Mouse (Mus musculus) heart, postnatal 0 days (tissue): Measurements from ENCODE around the gene Ryr2. TPM values are rescaled to one million over a fixed set of nuclear protein-coding genes. Genes with fewer than 3 reads are reported as not detected.

ENCODE experiments used
- ATAC-seq: fragments of 200-750 bp; cut with Nextera tagmentation; 2 replicates; pipeline ENCODE4 v1.8.0; 2017; ENCODE audit warnings: low read depth, moderate number of reproducible peaks, moderate library complexity; ENCODE audit not compliant: insufficient read depth
- DNase-seq: peaks from one replicate; pipeline ENCODE4 v3.0.0-alpha.2; 2016; ENCODE audit warnings: low spot score
- H3K27ac ChIP-seq: fragments of 300-500 bp; sonication (generic); 2 replicates; pipeline ENCODE4 v1.5.1; 2014; ENCODE audit warnings: low read depth, mild to moderate bottlenecking
- H3K27me3 ChIP-seq: fragments of 300-500 bp; sonication (generic); 2 replicates; pipeline ENCODE4 v1.6.1; 2014; ENCODE audit warnings: low read length, mixed read lengths; ENCODE audit not compliant: control insufficient read depth, insufficient read depth
- H3K36me3 ChIP-seq: fragments of 300-500 bp; sonication (generic); replicated peaks from 2 replicates; pipeline ENCODE4 v1.6.1; 2014; ENCODE audit warnings: low read length, mixed read lengths; ENCODE audit not compliant: control insufficient read depth, insufficient read depth
- H3K4me1 ChIP-seq: fragments of 300-500 bp; sonication (generic); 2 replicates; pipeline ENCODE4 v1.6.1; 2014; ENCODE audit warnings: antibody characterized with exemption; ENCODE audit not compliant: control insufficient read depth, insufficient read depth
- H3K4me2 ChIP-seq: fragments of 300-500 bp; sonication (generic); 2 replicates; pipeline ENCODE4 v1.6.1; 2014; ENCODE audit warnings: low read depth, mild to moderate bottlenecking, low read length, moderate library complexity
- H3K4me3 ChIP-seq: fragments of 300-500 bp; sonication (generic); 2 replicates; pipeline ENCODE4 v1.5.1; 2014; ENCODE audit warnings: low read depth, low read length
- H3K9ac ChIP-seq: fragments of 300-500 bp; sonication (generic); replicated peaks from 2 replicates; pipeline ENCODE4 v1.6.1; 2014; ENCODE audit warnings: low read depth, low read length, mixed read lengths
- H3K9me3 ChIP-seq: fragments of 300-500 bp; sonication (generic); replicated peaks from 2 replicates; pipeline ENCODE4 v1.6.1; 2016; ENCODE audit warnings: low read length; ENCODE audit not compliant: control insufficient read depth
- CTCF ChIP-seq: IDR thresholded peaks from 2 replicates; pipeline ENCODE4 v1.5.1; 2016; ENCODE audit warnings: antibody characterized with exemption, control low read depth, low read depth
- EP300 ChIP-seq: IDR thresholded peaks from 2 replicates; pipeline ENCODE4 v1.6.1; 2016; ENCODE audit warnings: antibody characterized with exemption, low read depth
- WGBS: fragments of 180-500 bp; shearing (Covaris S2); extraction: QIAGEN DNeasy Blood & Tissue Kit; methylation state at CpG from one replicate; pipeline ENCODE4 v1.1.7; 2014; 5-methylcytosine and 5-hydroxymethylcytosine counted together
- polyA plus RNA-seq: library from polyadenylated mRNA; unstranded; fragments of >200 nt; fragmentation: Nextera tagmentation; extraction: Ambion mirVana; gene quantifications from 2 replicates; pipeline ENCODE4 v1.2.1, GENCODE M21; 2015
- total RNA-seq: library from RNA; depleted of rRNA; stranded (reverse); fragments of >200 nt; gene quantifications from 2 replicates; pipeline ENCODE4 v1.2.3, GENCODE M21; 2014; ENCODE audit warnings: low replicate concordance

Gene Ryr2
- total and polyA plus RNA-seq, 2 experiments from 2014 or later = 61.4 to 396 TPM

DNA sequence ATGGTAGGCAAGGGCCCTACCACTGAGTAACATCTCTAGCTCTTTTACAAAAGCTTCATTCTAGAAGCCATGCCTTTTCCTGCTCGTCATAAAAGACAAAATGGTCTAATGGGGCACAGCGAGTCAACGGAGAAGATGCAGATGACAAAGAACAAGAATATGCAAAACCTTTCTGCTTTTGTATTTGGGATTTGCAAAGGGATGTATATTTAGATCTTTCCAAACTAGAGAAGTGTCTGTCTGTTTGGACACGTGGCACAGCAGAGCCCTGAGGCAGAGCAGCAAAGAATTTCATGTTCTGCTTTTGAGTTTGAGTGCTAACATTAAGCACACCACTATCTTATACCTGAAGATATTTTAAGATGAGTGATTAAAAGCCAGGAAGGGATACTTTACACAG, 224.4 kb downstream of the Ryr2 start:
- no peak overlapping the region for H3K27ac ChIP-seq
- no peaks in the 10 kb centered on the region for H3K9me3 ChIP-seq
- H3K4me3 ChIP-seq = no peak overlapping the region
- DNase-seq (no peak), ATAC-seq (no peak)
- no peak for TF ChIP-seq CTCF
- TF ChIP-seq EP300 = no peak
- peaks cover 66% of the 10 kb centered on the region for H3K36me3 ChIP-seq
- WGBS = 77% methylated on average over 4 of the region's 4 CpGs
- no peaks in the 10 kb centered on the region for H3K27me3 ChIP-seq
- H3K9ac ChIP-seq = no peak overlapping the region
- H3K4me2 ChIP-seq = no peak overlapping the region
- no peaks in the 10 kb centered on the region for H3K4me1 ChIP-seq

DNA sequence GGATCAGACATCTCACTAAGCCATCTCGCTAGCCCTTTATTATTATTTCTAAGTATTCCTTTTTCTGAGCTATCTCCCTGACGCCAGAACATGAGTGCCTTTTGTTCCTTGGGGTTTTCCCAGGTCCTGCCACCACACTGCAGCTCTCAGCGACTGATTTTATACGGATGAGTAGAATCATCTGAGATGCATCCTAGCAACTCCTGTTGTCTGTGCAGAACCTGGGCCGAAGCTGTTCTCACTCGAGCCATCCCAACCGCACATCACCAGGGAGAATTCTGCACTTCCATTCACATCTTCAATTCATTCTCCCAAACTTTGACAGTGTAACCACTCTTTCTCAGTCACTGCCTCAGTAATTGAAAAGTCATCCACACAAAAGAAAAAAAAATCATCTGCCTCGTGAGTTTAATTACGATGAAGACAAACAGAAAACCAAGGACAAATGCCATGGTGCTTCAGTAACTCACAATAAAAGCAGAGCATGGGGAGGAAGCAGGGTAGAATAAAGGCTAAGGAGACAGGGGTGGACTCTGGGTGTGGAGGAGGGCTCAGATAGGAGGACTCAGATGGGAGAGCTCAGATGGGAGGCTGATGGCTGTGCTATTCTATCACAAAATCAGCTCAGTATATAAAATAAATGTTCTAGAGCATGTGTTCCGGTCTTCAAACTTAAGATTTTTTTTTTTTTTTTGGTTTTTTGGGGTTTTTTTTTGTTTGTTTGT, 226.1 kb downstream of the Ryr2 start:
- no peak overlapping the region for H3K4me3 ChIP-seq
- no peak overlapping the region for H3K27ac ChIP-seq
- no peaks in the 10 kb centered on the region for H3K4me1 ChIP-seq
- TF ChIP-seq EP300 (no peak), CTCF (no peak)
- no peak overlapping the region for H3K9ac ChIP-seq
- H3K9me3 ChIP-seq = no peaks in the 10 kb centered on the region
- peaks cover 73% of the 10 kb centered on the region for H3K36me3 ChIP-seq
- 81% methylated on average over 10 of the region's 10 CpGs for WGBS
- ATAC-seq (no peak), DNase-seq (no peak)
- no peak overlapping the region for H3K4me2 ChIP-seq
- H3K27me3 ChIP-seq = no peaks in the 10 kb centered on the region

DNA sequence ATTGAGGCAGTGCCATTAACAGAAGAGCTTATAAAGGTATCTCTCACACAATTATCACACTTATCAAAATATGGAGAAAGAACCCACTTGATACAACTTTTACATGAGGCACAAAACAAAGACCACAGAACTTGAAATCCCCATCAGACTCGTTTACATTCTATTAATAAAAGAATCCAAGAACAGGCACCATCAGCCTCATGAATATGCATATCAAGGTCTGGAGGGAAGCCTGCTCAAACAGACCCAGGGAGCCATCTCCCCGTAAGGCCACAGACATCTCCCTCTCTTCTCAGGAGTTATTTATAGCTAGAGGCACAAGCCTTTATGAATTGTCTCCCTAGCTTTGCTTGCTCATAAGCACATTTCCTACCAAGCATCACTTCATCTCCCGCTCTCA, 227.7 kb downstream of the Ryr2 start:
- TF ChIP-seq CTCF (no peak), EP300 (no peak)
- H3K9ac ChIP-seq = no peak overlapping the region
- no peaks in the 10 kb centered on the region for H3K9me3 ChIP-seq
- ATAC-seq = no peak
- no peak overlapping the region for H3K4me3 ChIP-seq
- H3K4me1 ChIP-seq = no peaks in the 10 kb centered on the region
- H3K27ac ChIP-seq = no peak overlapping the region
- H3K27me3 ChIP-seq = no peaks in the 10 kb centered on the region
- no peak overlapping the region for H3K4me2 ChIP-seq
- DNase-seq = no peak
- H3K36me3 ChIP-seq = peaks cover 72% of the 10 kb centered on the region
- 48% methylated on average over 3 of the region's 3 CpGs for WGBS

DNA sequence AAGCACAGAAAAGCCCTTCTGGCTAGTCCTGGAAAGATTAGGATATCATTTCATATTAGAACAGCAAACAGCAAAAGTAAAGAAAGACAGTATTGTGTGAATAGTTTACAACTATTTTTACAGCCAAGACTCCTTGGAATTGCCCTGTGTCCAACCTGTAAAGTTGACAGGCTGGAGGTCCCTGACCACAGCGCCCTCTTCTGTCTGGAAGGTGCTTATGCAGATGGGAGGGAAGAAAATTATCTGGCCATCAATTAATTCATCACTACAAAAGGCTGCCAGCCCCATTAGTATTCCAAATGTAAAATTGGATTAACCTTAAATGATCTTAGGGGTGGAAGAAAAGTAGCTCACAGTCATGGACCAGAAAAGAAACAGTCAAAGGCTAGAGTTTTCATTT, 231.9 kb downstream of the Ryr2 start:
- no peaks in the 10 kb centered on the region for H3K9me3 ChIP-seq
- 4% methylated on average over 1 of the region's 1 CpGs for WGBS
- ATAC-seq = no peak
- no peak overlapping the region for H3K4me2 ChIP-seq
- 0 out of 2 replicates have a peak overlapping the region, but pooled peaks have one; percentile 20 for H3K27ac ChIP-seq
- DNase-seq = no peak
- no peaks in the 10 kb centered on the region for H3K4me1 ChIP-seq
- peaks cover 43% of the 10 kb centered on the region for H3K36me3 ChIP-seq
- H3K9ac ChIP-seq = no peak overlapping the region
- no peaks in the 10 kb centered on the region for H3K27me3 ChIP-seq
- no peak overlapping the region for H3K4me3 ChIP-seq
- TF ChIP-seq CTCF (peak; percentile 38), EP300 (no peak)

DNA sequence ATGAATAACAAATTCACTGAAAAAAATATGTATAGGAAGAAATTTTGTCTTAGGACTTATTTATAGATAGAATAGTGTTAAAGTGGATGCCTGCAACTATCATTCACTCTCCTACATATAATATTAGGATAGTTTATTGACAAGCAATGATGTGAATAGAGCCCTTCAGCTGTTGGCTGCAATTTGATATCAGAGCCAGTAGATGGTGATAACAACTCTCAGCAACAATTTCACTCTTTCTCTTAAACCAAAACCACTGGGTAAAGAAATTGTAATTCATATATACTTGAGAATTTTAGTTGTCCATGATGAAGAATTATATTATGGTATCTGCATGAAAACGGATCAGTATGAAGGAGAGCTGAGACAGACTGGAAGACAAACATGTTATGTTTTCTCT, 236.8 kb downstream of the Ryr2 start:
- Histone ChIP-seq H3K4me2 (no peak overlapping the region), H3K36me3 (peaks cover 37% of the 10 kb centered on the region), H3K9ac (no peak overlapping the region), H3K4me1 (0 out of 2 replicates have a peak, but pooled peaks cover 2% of the 10 kb centered on the region), H3K9me3 (no peaks in the 10 kb centered on the region), H3K27me3 (no peaks in the 10 kb centered on the region), H3K27ac (no peak overlapping the region), H3K4me3 (no peak overlapping the region)
- WGBS = 65% methylated on average over 1 of the region's 1 CpGs
- DNase-seq = no peak
- TF ChIP-seq EP300 (no peak), CTCF (no peak)
- ATAC-seq = no peak

DNA sequence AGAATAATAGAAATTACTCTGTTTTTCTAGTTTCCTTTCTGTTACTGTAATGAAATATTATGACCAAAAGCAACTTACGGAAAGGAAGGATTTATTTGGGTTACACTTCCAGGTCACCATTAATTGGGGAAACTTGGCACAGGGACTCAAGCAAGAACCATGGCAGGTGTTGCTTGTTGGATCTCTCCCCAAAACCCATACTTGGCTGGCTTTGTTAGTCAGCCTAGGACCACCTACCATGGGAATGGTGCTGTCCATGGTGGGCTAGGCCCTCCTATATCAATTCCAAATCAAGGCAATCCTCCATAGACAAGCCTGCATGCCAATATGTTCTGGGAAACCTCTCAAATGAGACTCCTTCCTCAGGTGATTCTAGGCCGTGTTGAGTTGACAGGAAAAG, 237.3 kb downstream of the Ryr2 start:
- 79% methylated on average over 2 of the region's 2 CpGs for WGBS

More for the DNA sequence above, 237.3 kb downstream of the Ryr2 start:
- TF ChIP-seq EP300 (no peak), CTCF (no peak)
- Histone ChIP-seq H3K27me3 (no peaks in the 10 kb centered on the region), H3K9me3 (no peaks in the 10 kb centered on the region), H3K36me3 (peaks cover 37% of the 10 kb centered on the region), H3K4me2 (no peak overlapping the region), H3K27ac (no peak overlapping the region), H3K9ac (no peak overlapping the region), H3K4me1 (0 out of 2 replicates have a peak, but pooled peaks cover 7% of the 10 kb centered on the region), H3K4me3 (no peak overlapping the region)
- no peak for DNase-seq
- ATAC-seq = no peak
